26 mouse cellular contexts compared by ENCODE assay signal in genomic region chr11:77857089-77857488, GRCm38 (mm10). TPM values are rescaled to one million over a fixed set of nuclear protein-coding genes. Genes with fewer than 3 reads are reported as not detected.
A peak's percentile ranks its signal among the peaks of the same experiment; 100 is the strongest.
DNase-seq lines count a peak whose midpoint lies in the region; ATAC-seq lines count a peak whose summit lies in the region.
"Had no signal": no experiment of that assay in that cellular context is flagged by ENCODE, and none has a peak within 500 bp of the region (broad histone marks: within the 10 kb centered on the region; RNA-seq: fewer than 3 reads in every experiment).

No protein-coding gene starts in this region.

- peaks cover 82% of the 10 kb centered on the region for H3K4me1 ChIP-seq in forebrain, embryonic 15.5 days
- peaks cover 51% of the 10 kb centered on the region for H3K4me1 ChIP-seq in forebrain, embryonic 10.5 days
- peaks cover 84% of the 10 kb centered on the region for H3K4me1 ChIP-seq in midbrain, embryonic 13.5 days (replicated peaks)
- H3K4me1 ChIP-seq in midbrain, embryonic 15.5 days = peaks cover 60% of the 10 kb centered on the region
- peaks cover 50% of the 10 kb centered on the region for H3K4me1 ChIP-seq in hindbrain, embryonic 16.5 days (ENCODE audit: control insufficient read depth, insufficient read depth, low read depth, low read length)

- WGBS in forebrain, embryonic 15.5 days = 78% methylated on average over 6 of the region's 6 CpGs
- WGBS in forebrain, embryonic 10.5 days = 92% methylated on average over 6 of the region's 6 CpGs
- WGBS in midbrain, embryonic 13.5 days = 86% methylated on average over 6 of the region's 6 CpGs
- WGBS in midbrain, embryonic 15.5 days = 70% methylated on average over 6 of the region's 6 CpGs
- WGBS in hindbrain, embryonic 16.5 days = 72% methylated on average over 6 of the region's 6 CpGs

- H3K27me3 ChIP-seq in forebrain, embryonic 15.5 days = no peaks in the 10 kb centered on the region
- peaks cover 77% of the 10 kb centered on the region for H3K27me3 ChIP-seq in forebrain, embryonic 10.5 days (ENCODE audit: poor library complexity, severe bottlenecking)
- peaks cover 33% of the 10 kb centered on the region for H3K27me3 ChIP-seq in midbrain, embryonic 13.5 days
- H3K27me3 ChIP-seq in midbrain, embryonic 15.5 days (replicated peaks) = no peaks in the 10 kb centered on the region
- H3K27me3 ChIP-seq in hindbrain, embryonic 16.5 days (replicated peaks; ENCODE audit: control insufficient read depth, insufficient read depth, low read length) = no peaks in the 10 kb centered on the region
- H3K27me3 ChIP-seq: Patski had no signal

- DNase-seq in forebrain, embryonic 10.5 days (ENCODE audit: extremely low spot score, low spot score) = no peak
- no peak for DNase-seq in heart, postnatal 14 days
- DNase-seq in cerebellum, adult 8-10 months = no peak
- DNase-seq: adrenal gland, postnatal 10 days; cerebellum, adult 11 months; cerebellum, adult 9-11 months; gastrocnemius, postnatal 10 days; kidney, adult 9 months; kidney, postnatal 10 days; liver; lung, adult 2 months; lung, postnatal 14 days; right cerebral cortex, postnatal 4 days; thymus, adult 18-20 months; thymus, postnatal 25 days had no signal

- no peak overlapping the region for H3K9ac ChIP-seq in forebrain, embryonic 15.5 days (replicated peaks)
- H3K9ac ChIP-seq in midbrain, embryonic 13.5 days (replicated peaks) = no peak overlapping the region
- no peak overlapping the region for H3K9ac ChIP-seq in midbrain, embryonic 15.5 days
- no peak overlapping the region for H3K9ac ChIP-seq in hindbrain, embryonic 16.5 days (ENCODE audit: low read depth, low read length)
- H3K9ac ChIP-seq: embryonic facial prominence, embryonic 13.5 days; liver, embryonic 14.5 days had no signal

- no peak for ATAC-seq in forebrain, embryonic 15.5 days (replicated peaks)
- ATAC-seq in midbrain, embryonic 13.5 days = no peak
- no peak for ATAC-seq in midbrain, embryonic 15.5 days (replicated peaks)
- ATAC-seq in hindbrain, embryonic 16.5 days = no peak
- ATAC-seq: intestine, postnatal 0 days had no signal

- intact Hi-C loops in heart, postnatal 14 days (cut with DNase I) = no loop called here

- no peak overlapping the region for H3K4me3 ChIP-seq in forebrain, embryonic 15.5 days
- no peak overlapping the region for H3K4me3 ChIP-seq in forebrain, embryonic 10.5 days
- H3K4me3 ChIP-seq in midbrain, embryonic 13.5 days (replicated peaks) = no peak overlapping the region
- H3K4me3 ChIP-seq in midbrain, embryonic 15.5 days = no peak overlapping the region
- no peak overlapping the region for H3K4me3 ChIP-seq in hindbrain, embryonic 16.5 days (ENCODE audit: low read length)
- H3K4me3 ChIP-seq: embryonic facial prominence, embryonic 13.5 days had no signal

- peak overlapping the region; percentile 89 for H3K27ac ChIP-seq in forebrain, embryonic 15.5 days (replicated peaks)
- no peak overlapping the region for H3K27ac ChIP-seq in forebrain, embryonic 10.5 days
- peak overlapping the region; percentile 88; the same call in 1 of the 2 replicates for H3K27ac ChIP-seq in midbrain, embryonic 13.5 days
- no peak overlapping the region; the same call in 1 of the 2 replicates for H3K27ac ChIP-seq in midbrain, embryonic 15.5 days
- H3K27ac ChIP-seq in hindbrain, embryonic 16.5 days (ENCODE audit: low read depth, low read length) = peak overlapping the region; percentile 69; the same call in 1 of the 2 replicates
- H3K27ac ChIP-seq: embryonic facial prominence, embryonic 13.5 days; liver, embryonic 14.5 days; stomach, postnatal 0 days had no signal

- H3K4me2 ChIP-seq in forebrain, embryonic 15.5 days (replicated peaks) = no peak overlapping the region
- no peak overlapping the region for H3K4me2 ChIP-seq in midbrain, embryonic 13.5 days (replicated peaks)
- H3K4me2 ChIP-seq in midbrain, embryonic 15.5 days = no peak overlapping the region
- H3K4me2 ChIP-seq in hindbrain, embryonic 16.5 days (ENCODE audit: low read length) = no peak overlapping the region
- H3K4me2 ChIP-seq: embryonic facial prominence, embryonic 13.5 days had no signal

- H3K9me3 ChIP-seq in forebrain, embryonic 15.5 days = no peaks in the 10 kb centered on the region
- H3K9me3 ChIP-seq in forebrain, embryonic 10.5 days = no peaks in the 10 kb centered on the region
- no peaks in the 10 kb centered on the region for H3K9me3 ChIP-seq in midbrain, embryonic 13.5 days
- H3K9me3 ChIP-seq in midbrain, embryonic 15.5 days = no peaks in the 10 kb centered on the region
- H3K9me3 ChIP-seq in hindbrain, embryonic 16.5 days (ENCODE audit: control insufficient read depth, low read length) = no peaks in the 10 kb centered on the region
- H3K9me3 ChIP-seq: embryonic facial prominence, embryonic 13.5 days had no signal

- H3K36me3 ChIP-seq in forebrain, embryonic 15.5 days = peaks cover 23% of the 10 kb centered on the region
- peaks cover 57% of the 10 kb centered on the region for H3K36me3 ChIP-seq in forebrain, embryonic 10.5 days (replicated peaks)
- peaks cover 61% of the 10 kb centered on the region for H3K36me3 ChIP-seq in midbrain, embryonic 13.5 days
- peaks cover 12% of the 10 kb centered on the region; the same call in 1 of the 2 replicates for H3K36me3 ChIP-seq in midbrain, embryonic 15.5 days (replicated peaks)
- H3K36me3 ChIP-seq in hindbrain, embryonic 16.5 days (ENCODE audit: control insufficient read depth, insufficient read depth, low read length) = peaks cover 21% of the 10 kb centered on the region

RNA-seq across cellular contexts. Expression of gene Pipox, which starts 36.8 kb away (rescaled TPM):
- polyA plus RNA-seq in forebrain, embryonic 15.5 days (2015; fragmentation: Nextera tagmentation; extraction: Ambion mirVana) = 10.2 and 11.2 TPM in 2 replicates
- 10.0 and 10.1 TPM in 2 replicates for polyA plus RNA-seq in forebrain, embryonic 10.5 days (2016; fragmentation: Nextera tagmentation; extraction: Ambion mirVana)
- polyA plus RNA-seq in midbrain, embryonic 13.5 days (2015; fragmentation: Nextera tagmentation; extraction: Ambion mirVana) = 8.6 and 11.0 TPM in 2 replicates
- polyA plus RNA-seq in midbrain, embryonic 15.5 days (2015; fragmentation: Nextera tagmentation; extraction: Ambion mirVana) = 5.7 and 6.7 TPM in 2 replicates
- polyA plus RNA-seq in hindbrain, embryonic 16.5 days (2015; fragmentation: Nextera tagmentation; extraction: Ambion mirVana) = 5.9 and 7.7 TPM in 2 replicates
- total RNA-seq in heart, postnatal 14 days (2021) = 1 to 10 TPM in 1 of 2 experiments, under 1 TPM in 1; 0.98 to 1.1 TPM
- total RNA-seq: common myeloid progenitor, adult 5-6 weeks; MEL had no signal

Comparison
In these comparisons a context has a peak if more than half of its experiments do, and no peak if none do; other contexts are left out.
1. H3K27ac ChIP-seq: peak in forebrain, embryonic 15.5 days (single experiment), midbrain, embryonic 13.5 days (single experiment) and hindbrain, embryonic 16.5 days (single experiment); none in forebrain, embryonic 10.5 days (single experiment) and midbrain, embryonic 15.5 days (single experiment).